Mouse (Mus musculus): ENCODE measurements around the gene Il18rap. TPM values are rescaled to one million over a fixed set of nuclear protein-coding genes. Genes with fewer than 3 reads are reported as not detected.

Gene Il18rap
- total and polyA plus RNA-seq, 3 experiments: 1.1 to 3.0 (median 2.5) TPM

DNA sequence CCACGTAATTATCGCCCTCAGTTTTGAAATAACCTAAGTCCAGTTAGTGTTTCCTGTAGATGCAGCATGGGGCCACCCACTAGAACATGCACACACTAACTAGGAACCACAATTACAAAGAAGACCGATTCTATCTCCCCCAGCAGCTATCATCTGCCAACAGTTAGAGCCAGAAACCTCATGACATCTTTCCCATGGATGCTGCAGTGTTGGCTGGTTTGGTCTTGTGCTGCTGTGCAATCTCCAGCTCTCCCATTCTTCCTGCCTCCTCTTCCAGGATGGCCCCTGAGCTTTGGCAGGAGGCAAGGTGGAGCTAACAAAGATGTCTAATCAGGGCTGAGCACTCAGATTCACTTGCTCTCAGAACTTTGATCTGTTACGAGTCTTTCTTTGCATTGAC, 14.0 kb upstream of the Il18rap start:
- no peak for DNase-seq (ENCODE audit: extremely low read depth)
- H3K36me3 ChIP-seq (replicated peaks in 1 of 2; ENCODE audit: control insufficient read depth in 1 of 2, insufficient read depth in 1 of 2, low read length in 1 of 2): no peaks in the 10 kb centered on the region
- no peak for TF ChIP-seq CHD2 (IDR thresholded peaks at IDR 0.05; ENCODE audit: low read length)
- no peak for TF ChIP-seq PAX5 (IDR thresholded peaks at IDR 0.05; ENCODE audit: low read length)
- no peak for TF ChIP-seq MAX (IDR thresholded peaks at IDR 0.05; ENCODE audit: low read length)
- no peak for TF ChIP-seq ZMIZ1 (IDR thresholded peaks at IDR 0.05; ENCODE audit: low read depth, low read length)
- TF ChIP-seq MAFK (IDR thresholded peaks at IDR 0.05; ENCODE audit: insufficient replicate concordance, low read length): no peak
- TF ChIP-seq MAZ (IDR thresholded peaks at IDR 0.05; ENCODE audit: low read depth, low read length): no peak
- no peak for TF ChIP-seq SIN3A (IDR thresholded peaks at IDR 0.05; ENCODE audit: low read length)
- H3K4me3 ChIP-seq (replicated peaks in 1 of 3; ENCODE audit: low read depth in 2 of 3, low read length in 2 of 3, poor library complexity in 1 of 3): no peak overlapping the region
- no peaks in the 10 kb centered on the region for H3K79me2 ChIP-seq (replicated peaks; ENCODE audit: control insufficient read depth, extremely low read depth, insufficient read depth, poor library complexity, severe bottlenecking)
- dilution Hi-C loops (cut with MboI; ENCODE audit: extremely low pct_ligation_motif_present, extremely low pct_unique_long_range_greater_than_20kb, low sequenced_read_pairs): no loop called here
- in situ Hi-C loops (cut with MboI; ENCODE audit: low pct_ligation_motif_present, low pct_unique_long_range_greater_than_20kb, low sequenced_read_pairs): no loop called here
- no peak overlapping the region for H3K27ac ChIP-seq (ENCODE audit: insufficient read depth, low read depth)
- no peaks in the 10 kb centered on the region for H3K9me3 ChIP-seq (replicated peaks; ENCODE audit: low read length)
- H3K9ac ChIP-seq (ENCODE audit: insufficient read depth, low read depth): no peak overlapping the region
- no peaks in the 10 kb centered on the region for H3K4me1 ChIP-seq (ENCODE audit: control insufficient read depth in 1 of 2, insufficient read depth in 2 of 2)
- H3K4me2 ChIP-seq (ENCODE audit: insufficient read depth, low read depth, poor library complexity, severe bottlenecking): no peak overlapping the region
- H3K27me3 ChIP-seq (replicated peaks): no peaks in the 10 kb centered on the region

DNA sequence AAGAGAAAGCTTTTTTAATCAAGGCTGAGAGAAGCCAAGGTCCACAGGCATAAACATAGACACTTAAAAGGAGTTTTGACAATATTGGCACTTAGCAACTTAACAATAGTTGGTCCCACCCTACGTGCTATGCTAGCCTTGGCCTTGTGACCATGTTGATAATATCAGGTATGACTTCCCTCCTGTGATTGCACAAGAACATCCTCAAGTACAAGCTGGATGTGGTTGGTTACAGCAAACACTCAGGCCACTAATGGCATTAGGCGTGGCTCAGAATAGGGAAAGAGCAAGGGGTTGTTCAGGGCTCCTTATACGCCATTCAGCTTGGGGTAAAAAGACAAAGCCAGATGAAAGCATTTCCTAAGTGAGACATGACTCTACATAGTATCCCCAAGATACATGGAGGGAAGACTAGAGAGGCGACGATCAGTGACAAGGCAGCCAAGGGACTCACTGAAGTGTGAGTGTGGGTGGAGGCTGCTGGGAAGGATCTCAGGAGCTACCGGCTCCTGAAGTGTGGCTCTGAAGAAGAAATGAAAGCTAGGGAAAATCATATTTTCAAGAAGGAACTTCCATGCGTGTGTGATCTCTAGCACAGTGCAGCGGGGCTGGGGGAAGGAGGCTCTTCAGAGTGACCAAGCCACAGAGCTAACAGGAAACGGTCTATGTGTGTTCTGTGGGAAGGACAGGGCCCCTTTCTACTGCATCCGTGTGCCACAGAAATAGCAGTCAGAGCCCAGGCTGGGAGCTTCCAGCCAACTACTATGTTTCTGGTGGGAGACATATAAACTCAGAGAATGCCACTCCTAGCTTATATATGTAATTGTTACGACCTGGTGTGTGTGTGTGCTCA, 13.4 kb upstream of the Il18rap start:
- Histone ChIP-seq H3K4me3 (replicated peaks in 1 of 3; ENCODE audit: low read depth in 2 of 3, low read length in 2 of 3, poor library complexity in 1 of 3) (no peak overlapping the region), H3K4me2 (ENCODE audit: insufficient read depth, low read depth, poor library complexity, severe bottlenecking) (no peak overlapping the region), H3K36me3 (replicated peaks in 1 of 2; ENCODE audit: control insufficient read depth in 1 of 2, insufficient read depth in 1 of 2, low read length in 1 of 2) (no peaks in the 10 kb centered on the region), H3K9ac (ENCODE audit: insufficient read depth, low read depth) (no peak overlapping the region), H3K79me2 (replicated peaks; ENCODE audit: control insufficient read depth, extremely low read depth, insufficient read depth, poor library complexity, severe bottlenecking) (no peaks in the 10 kb centered on the region), H3K4me1 (ENCODE audit: control insufficient read depth in 1 of 2, insufficient read depth in 2 of 2) (no peaks in the 10 kb centered on the region), H3K9me3 (replicated peaks; ENCODE audit: low read length) (no peaks in the 10 kb centered on the region), H3K27ac (ENCODE audit: insufficient read depth, low read depth) (no peak overlapping the region), H3K27me3 (replicated peaks) (no peaks in the 10 kb centered on the region)
- dilution Hi-C loops (cut with MboI; ENCODE audit: extremely low pct_ligation_motif_present, extremely low pct_unique_long_range_greater_than_20kb, low sequenced_read_pairs) (no loop called here), in situ Hi-C loops (cut with MboI; ENCODE audit: low pct_ligation_motif_present, low pct_unique_long_range_greater_than_20kb, low sequenced_read_pairs) (no loop called here)
- no peak for TF ChIP-seq TBP (conservative IDR thresholded peaks at IDR 0.05; ENCODE audit: low read depth, low read length)
- DNase-seq (ENCODE audit: extremely low read depth): no peak

DNA sequence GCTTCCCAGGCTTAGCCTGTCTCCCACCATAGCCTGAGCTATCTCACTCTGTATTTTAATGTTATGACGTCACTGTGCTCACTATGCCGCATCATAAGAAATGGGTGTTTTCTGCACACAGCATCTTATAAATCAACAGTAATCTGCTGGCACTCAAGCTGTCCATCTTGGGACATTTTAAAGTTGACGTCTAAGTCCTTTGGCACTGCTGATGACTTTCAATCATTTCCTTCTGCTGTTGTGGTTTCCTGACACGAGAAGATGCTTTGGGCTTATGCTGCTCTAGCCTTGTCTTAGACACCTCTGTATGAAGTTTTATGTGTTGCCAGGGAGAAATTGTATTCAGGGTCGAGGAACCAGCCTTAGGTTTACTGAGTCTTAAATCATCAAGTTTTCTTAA, 10.6 kb upstream of the Il18rap start:
- Histone ChIP-seq H3K4me3 (replicated peaks in 1 of 3; ENCODE audit: low read depth in 2 of 3, low read length in 2 of 3, poor library complexity in 1 of 3) (no peak overlapping the region), H3K9ac (ENCODE audit: insufficient read depth, low read depth) (no peak overlapping the region), H3K36me3 (replicated peaks in 1 of 2; ENCODE audit: control insufficient read depth in 1 of 2, insufficient read depth in 1 of 2, low read length in 1 of 2) (no peaks in the 10 kb centered on the region), H3K4me1 (ENCODE audit: control insufficient read depth in 1 of 2, insufficient read depth in 2 of 2) (no peaks in the 10 kb centered on the region), H3K4me2 (ENCODE audit: insufficient read depth, low read depth, poor library complexity, severe bottlenecking) (no peak overlapping the region), H3K79me2 (replicated peaks; ENCODE audit: control insufficient read depth, extremely low read depth, insufficient read depth, poor library complexity, severe bottlenecking) (no peaks in the 10 kb centered on the region), H3K27me3 (replicated peaks) (no peaks in the 10 kb centered on the region), H3K27ac (ENCODE audit: insufficient read depth, low read depth) (no peak overlapping the region), H3K9me3 (replicated peaks; ENCODE audit: low read length) (no peaks in the 10 kb centered on the region)
- DNase-seq (ENCODE audit: extremely low read depth): no peak
- in situ Hi-C loops (cut with MboI; ENCODE audit: low pct_ligation_motif_present, low pct_unique_long_range_greater_than_20kb, low sequenced_read_pairs): no loop called here
- dilution Hi-C loops (cut with MboI; ENCODE audit: extremely low pct_ligation_motif_present, extremely low pct_unique_long_range_greater_than_20kb, low sequenced_read_pairs): no loop called here
- TF ChIP-seq E2F4 (IDR thresholded peaks at IDR 0.05; ENCODE audit: insufficient replicate concordance, low read depth, low read length) (no peak), ZMIZ1 (IDR thresholded peaks at IDR 0.05; ENCODE audit: low read depth, low read length) (no peak), POLR2A (IDR thresholded peaks at IDR 0.05; ENCODE audit: low read depth, low read length) (no peak), EP300 (IDR thresholded peaks at IDR 0.05; ENCODE audit: low read length) (no peak), NRF1 (IDR thresholded peaks at IDR 0.05; ENCODE audit: low read depth, low read length) (no peak), TCF12 (IDR thresholded peaks at IDR 0.05; ENCODE audit: low read depth, low read length) (no peak), SMC3 (IDR thresholded peaks at IDR 0.05; ENCODE audit: low read depth, low read length) (no peak), USF1 (IDR thresholded peaks at IDR 0.05; ENCODE audit: low read depth, low read length) (no peak), MEF2A (IDR thresholded peaks at IDR 0.05; ENCODE audit: borderline replicate concordance, low read depth, low read length) (no peak)
